Mouse (Mus musculus): Measurements from ENCODE around the gene Lingo1.

GRCm38 (mm10) chr9:56606082-56606740 is 190.1 kb downstream of the Lingo1 start:
- TF ChIP-seq CTCF (IDR thresholded peaks at IDR 0.05; ENCODE audit: insufficient read depth, low read length) (no peak), POLR2A (IDR thresholded peaks at IDR 0.05; ENCODE audit: borderline replicate concordance, extremely low read depth, low read depth, low read length) (no peak)

Data from lung, adult 2 months (tissue).